Comparison of ENCODE assay signal across 23 mouse cellular contexts in the genomic region with DNA sequence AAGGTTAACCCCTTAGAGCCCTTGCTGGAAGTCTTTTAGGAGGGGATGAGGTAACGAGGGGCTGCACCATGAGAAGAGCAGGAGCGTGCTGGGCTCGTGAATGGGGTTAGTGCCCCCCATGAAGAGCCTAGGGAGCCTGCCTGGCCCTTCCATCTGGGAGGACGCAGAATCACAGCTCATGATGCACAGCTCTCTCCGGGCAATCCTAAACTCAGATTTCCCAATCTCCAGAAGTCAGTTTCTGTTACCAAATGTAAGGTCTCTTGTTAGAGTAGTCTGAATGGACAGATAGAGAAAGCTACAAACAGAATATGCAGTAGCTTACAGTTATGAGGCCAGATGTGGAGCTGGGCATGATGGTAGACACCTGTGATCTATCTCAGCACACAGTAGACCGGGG.
"Had no signal": no experiment of that assay in that cellular context is flagged by ENCODE, and none has a peak within 500 bp of the region (broad histone marks: within the 10 kb centered on the region; RNA-seq: fewer than 3 reads in every experiment).

No protein-coding gene starts in this region.

- H3K27ac ChIP-seq: intestine, embryonic 15.5 days; limb, embryonic 12.5 days; limb, embryonic 15.5 days; liver, embryonic 14.5 days; neural tube, embryonic 13.5 days; stomach, postnatal 0 days had no signal

- H3K9ac ChIP-seq: intestine, embryonic 15.5 days; limb, embryonic 12.5 days; limb, embryonic 15.5 days; liver, embryonic 14.5 days; liver, postnatal 0 days; lung, embryonic 14.5 days; neural tube, embryonic 13.5 days had no signal

- H3K4me3 ChIP-seq: intestine, embryonic 15.5 days; limb, embryonic 12.5 days; limb, embryonic 15.5 days; myocyte; neural tube, embryonic 13.5 days had no signal

- H3K4me1 ChIP-seq: intestine, embryonic 15.5 days; limb, embryonic 12.5 days; limb, embryonic 15.5 days had no signal

- H3K9me3 ChIP-seq: intestine, embryonic 15.5 days; limb, embryonic 12.5 days; limb, embryonic 15.5 days; neural tube, embryonic 13.5 days had no signal

- DNase-seq: kidney, adult 11 months; kidney, adult 9 months; kidney, postnatal 14 days; kidney, postnatal 4 days; left cerebral cortex, postnatal 4 days; liver, postnatal 0 days; lung, embryonic 14.5 days; lung, postnatal 10 days; lung, postnatal 36 days; retina, postnatal 1 day; right cerebral cortex, postnatal 25 days; spleen, adult 18-20 months; thymus, adult 2 months; thymus, postnatal 14 days; thymus, postnatal 4 days had no signal

- H3K27me3 ChIP-seq: intestine, embryonic 15.5 days; limb, embryonic 12.5 days; limb, embryonic 15.5 days; neural tube, embryonic 13.5 days had no signal

- H3K4me2 ChIP-seq: intestine, embryonic 15.5 days; limb, embryonic 12.5 days; limb, embryonic 15.5 days; liver, embryonic 11.5 days; lung, embryonic 14.5 days; neural tube, embryonic 13.5 days had no signal

- ATAC-seq: intestine, embryonic 15.5 days; liver, postnatal 0 days had no signal

- H3K36me3 ChIP-seq: intestine, embryonic 15.5 days; limb, embryonic 12.5 days; limb, embryonic 15.5 days; neural tube, embryonic 13.5 days had no signal
